Mouse (Mus musculus) olfactory bulb, adult 2 months (tissue): ENCODE results near the gene Gm49355.

Experiments used
- CTCF ChIP-seq: fragments of 200-500 bp; IDR thresholded peaks from 2 replicates; pipeline ENCODE4 v1.5.1; 2012; ENCODE audit warnings: low read depth, mild to moderate bottlenecking, low read length, moderate library complexity; ENCODE audit not compliant: insufficient read depth
- POLR2A ChIP-seq: fragments of 200-500 bp; IDR thresholded peaks from 2 replicates; pipeline ENCODE4 v1.6.1; 2012; ENCODE audit warnings: mild to moderate bottlenecking, low read depth, low read length, moderate library complexity; ENCODE audit not compliant: insufficient read depth

DNA sequence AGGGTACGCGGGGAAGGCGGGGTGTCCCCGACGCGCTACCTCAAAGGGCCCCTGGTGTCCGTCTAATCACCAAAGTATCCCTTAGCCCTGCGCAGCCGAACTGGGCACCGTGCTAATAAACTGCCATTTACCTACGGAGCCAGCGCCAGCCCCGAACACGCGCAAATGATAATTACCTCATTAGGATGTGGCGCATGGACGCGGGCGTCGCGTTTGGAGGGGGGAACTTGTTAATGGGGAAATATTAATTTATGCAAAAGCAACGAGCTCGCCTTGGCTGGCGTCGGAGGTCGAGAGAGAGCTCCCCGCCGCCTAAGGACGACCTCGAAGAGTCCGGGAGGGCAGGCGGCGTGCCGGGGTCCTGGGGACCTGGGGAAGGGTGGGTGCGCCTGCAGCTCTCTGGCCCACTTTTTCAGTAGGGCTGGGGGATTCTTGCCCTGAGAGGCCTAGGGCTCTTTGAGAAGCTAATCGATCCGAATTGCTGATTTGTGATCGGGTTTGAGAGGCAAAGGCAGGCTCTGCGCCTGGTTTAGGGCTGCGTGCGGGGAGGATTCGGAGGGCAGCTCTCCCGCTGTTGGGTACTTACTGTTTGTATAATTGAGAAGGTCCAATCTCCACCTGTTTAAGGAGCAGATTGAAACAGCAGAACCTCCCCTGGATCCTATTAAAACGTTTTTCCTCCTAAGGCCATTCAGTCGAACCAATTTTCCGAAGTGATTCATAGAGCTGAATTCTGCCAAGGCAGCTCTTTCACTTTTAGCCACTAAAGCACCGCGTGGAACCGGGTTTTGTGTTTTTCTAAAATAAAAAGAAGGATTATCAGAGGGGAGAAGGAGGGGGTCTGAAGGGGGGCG, 62.5 kb downstream of the Gm49355 start:
- no peak for TF ChIP-seq CTCF
- no peak for TF ChIP-seq POLR2A
